Mouse (Mus musculus) adrenal gland, postnatal 14 days (tissue): Measurements from ENCODE around the gene Alk. TPM values are rescaled to one million over a fixed set of nuclear protein-coding genes. Genes with fewer than 3 reads are reported as not detected.

ENCODE experiments used
- DNase-seq: peaks from one replicate; pipeline ENCODE4 v3.0.0; 2021; ENCODE audit warnings: mixed read lengths
- total RNA-seq: library from RNA; stranded (reverse); gene quantifications from 2 replicates; pipeline ENCODE4 v1.2.3, GENCODE M21; 2021

Alk gene
- total RNA-seq, 1 experiment from 2014 or later, result not detected

DNA sequence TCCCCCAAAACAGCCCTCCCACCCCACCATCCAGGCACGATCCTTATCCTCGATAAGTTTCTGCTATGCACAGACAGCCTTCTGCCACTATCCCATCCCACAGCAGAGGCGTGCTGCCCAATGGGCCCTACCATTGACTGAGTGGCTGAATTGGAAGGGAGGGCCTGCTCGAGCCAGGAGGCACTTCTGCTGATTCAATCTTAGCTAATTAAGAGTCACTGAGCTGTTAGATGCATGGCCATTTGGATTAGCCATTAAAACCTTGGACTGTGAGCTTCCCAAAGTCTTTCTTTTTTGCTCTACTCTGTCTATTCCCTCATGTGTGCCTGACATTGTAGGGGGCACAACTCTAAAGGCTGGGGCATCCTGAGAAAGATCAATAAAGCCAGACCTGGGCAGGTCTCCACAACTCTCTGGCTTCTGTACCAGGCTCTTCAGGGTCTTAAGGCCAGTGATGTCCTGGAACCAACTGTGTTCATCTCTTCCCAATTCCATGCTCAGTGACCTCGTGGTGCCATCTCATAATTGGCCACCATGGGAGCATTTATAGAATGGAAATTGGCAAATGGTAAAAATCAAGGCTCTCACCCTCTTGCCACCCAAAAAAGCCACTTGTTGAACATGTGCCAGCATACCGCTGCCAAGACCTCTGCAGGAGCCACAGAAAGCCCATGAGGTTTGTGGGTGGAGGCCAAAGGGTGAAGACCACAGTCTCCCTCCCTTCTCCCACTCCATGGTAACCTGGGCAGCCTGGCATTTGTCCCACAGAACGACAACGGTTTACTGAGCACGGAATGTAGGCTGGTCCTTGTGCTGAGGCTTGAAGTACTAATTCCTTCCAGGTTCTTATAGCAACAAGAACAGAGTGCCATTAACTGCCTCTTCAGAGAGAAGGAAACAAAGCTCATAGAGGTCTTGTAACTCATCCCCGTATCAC lies 582.4 kb downstream of the Alk start:
- DNase-seq, result peak; percentile 29

GRCm38 (mm10) chr17:72017329-72017728 lies 587.1 kb downstream of the Alk start:
- DNase-seq, result no peak

DNA sequence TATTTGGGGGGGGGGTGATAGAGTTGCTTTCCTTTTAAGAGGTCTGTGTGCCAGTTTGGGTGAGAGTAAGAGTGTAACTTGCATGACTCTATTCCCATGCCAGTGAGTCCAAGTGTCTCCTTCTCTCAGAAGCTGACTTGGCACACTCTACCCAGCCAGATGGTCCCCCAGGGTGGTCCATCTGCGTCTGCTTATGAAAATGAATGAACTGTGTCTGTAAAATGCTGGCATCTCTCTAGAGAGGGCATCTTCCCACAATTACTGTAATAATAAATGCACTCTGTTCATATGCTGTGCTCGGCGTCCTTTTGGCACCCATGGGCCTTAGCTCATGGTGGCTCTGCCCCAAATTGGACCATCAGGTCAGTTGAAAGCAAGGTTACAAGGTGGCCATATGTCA lies 589.2 kb downstream of the Alk start:
- DNase-seq, result no peak

- DNase-seq, result no peak
Measured at GRCm38 (mm10) chr17:72012775-72013174, 591.7 kb downstream of the Alk start.

DNA sequence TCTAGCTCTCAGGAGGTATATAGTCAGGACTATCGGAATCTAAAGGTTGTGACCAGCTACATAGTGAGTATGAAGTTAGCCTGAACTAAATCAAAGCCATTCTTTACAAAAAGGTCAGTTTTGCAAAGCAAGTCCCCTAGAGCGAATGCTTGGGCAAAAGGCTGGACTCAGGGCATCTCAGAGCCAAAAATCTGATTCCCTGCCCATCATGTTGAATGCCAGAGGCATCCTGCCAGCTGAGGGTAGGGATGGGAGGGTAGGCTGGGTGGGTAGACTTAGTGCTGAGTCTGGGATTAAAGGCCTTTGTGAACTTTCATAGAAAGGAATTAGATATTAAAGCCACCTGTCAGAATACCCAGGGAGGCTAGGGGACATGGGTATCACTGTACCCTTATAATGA lies 594.6 kb downstream of the Alk start:
- DNase-seq, result no peak

DNA sequence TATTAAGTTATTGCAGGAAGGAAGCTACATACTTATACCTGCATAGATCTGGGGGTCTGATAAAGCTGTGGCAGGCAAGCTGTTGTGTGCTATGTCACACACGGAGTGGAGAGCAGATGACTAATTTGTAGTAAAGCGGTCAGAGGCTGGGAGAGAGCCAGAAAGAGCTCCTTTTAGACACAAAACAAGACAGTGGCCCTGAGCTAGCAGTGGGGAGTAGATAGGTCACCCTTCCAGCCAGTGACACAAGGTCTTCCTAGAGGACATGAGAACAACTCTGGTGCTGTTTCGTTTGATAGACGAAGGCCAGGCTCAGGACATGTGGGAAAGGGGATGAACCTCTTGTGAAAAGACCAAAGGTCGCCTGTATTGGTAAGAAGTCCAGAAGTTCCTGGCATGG lies 596.0 kb downstream of the Alk start:
- peak; percentile 50 for DNase-seq

DNA sequence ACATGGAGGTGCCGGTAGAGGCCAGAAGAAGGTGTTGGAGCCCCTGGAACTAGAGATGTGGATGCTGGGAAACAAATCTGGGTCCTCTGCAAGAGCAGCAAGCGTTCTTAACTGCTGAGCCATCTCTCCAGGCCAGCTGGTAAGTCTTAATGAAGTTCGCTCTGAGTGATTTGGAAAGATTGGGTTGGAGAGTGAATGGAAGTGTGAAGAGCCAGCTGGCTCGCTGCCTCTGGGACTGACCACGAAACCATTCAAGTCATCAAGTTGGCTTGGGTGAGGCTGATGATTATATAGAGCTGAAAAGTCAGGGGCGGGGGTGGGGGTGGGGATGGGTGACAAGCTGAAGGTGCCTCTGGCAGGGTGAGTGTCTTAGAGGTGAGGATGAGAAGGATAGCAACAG lies 599.1 kb downstream of the Alk start:
- no peak for DNase-seq

- no peak for DNase-seq
Measured at GRCm38 (mm10) chr17:71999527-72000482, 604.6 kb downstream of the Alk start.

GRCm38 (mm10) chr17:71997680-71998079 lies 606.7 kb downstream of the Alk start:
- no peak for DNase-seq

DNA sequence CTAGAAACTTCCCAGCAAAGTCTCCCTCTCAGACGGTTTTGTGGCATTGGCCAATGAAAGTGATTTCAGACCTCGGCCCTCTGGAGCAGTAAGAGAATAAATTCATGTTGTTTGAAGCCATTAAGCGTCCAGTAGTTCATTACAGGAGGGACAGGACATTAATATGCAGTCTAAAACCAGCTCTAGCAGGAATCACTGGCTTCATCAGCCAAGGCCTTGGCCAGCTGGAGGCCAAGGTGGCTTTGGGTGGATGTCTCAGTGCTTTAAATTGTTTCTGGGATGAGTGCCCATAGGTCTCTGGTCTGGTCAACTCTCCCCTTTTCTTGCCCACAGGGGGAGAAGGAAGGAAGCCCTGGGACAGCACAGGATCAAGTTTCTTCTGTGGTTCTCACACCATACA lies 608.9 kb downstream of the Alk start:
- DNase-seq, result no peak

DNA sequence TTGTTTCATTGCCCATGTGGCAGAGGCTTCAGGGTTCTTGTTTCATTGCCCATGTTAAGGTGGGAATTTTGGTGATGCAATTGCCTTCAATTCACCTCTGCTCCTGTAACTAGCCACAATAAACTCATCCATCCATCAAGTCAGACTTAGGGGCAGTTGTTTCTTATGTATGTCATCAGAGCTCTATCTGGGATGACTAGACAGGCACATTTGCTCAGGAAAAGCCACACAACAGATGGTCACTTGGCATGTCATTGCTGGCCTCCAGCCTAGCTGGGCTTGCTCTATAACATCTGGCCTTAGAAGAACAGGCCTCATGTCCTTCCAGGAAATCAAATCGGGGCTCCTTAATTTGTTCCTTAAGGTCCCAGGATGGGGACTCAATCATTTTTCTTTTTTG lies 610.3 kb downstream of the Alk start:
- no peak for DNase-seq

DNA sequence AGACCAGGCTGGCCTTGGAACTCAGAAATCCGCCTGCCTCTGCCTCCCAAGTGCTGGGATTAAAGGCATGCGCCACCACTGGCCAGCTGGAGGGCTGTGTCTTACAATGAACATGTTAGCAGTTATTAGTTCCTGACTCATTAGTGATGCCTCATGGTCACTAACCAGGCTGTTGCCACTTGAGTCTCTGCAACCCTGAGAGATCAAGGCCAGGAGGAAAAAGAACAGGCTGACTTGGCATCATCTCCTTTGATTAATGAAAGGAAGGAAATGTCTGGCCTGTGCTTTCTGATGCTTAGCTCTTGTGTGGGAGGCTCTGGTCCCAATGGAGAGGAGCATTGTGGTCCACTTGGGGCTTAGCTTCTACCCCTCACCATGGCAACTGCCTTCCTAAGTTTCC lies 611.4 kb downstream of the Alk start:
- DNase-seq, result no peak

GRCm38 (mm10) chr17:71991260-71991659 lies 613.2 kb downstream of the Alk start:
- DNase-seq, result no peak

DNA sequence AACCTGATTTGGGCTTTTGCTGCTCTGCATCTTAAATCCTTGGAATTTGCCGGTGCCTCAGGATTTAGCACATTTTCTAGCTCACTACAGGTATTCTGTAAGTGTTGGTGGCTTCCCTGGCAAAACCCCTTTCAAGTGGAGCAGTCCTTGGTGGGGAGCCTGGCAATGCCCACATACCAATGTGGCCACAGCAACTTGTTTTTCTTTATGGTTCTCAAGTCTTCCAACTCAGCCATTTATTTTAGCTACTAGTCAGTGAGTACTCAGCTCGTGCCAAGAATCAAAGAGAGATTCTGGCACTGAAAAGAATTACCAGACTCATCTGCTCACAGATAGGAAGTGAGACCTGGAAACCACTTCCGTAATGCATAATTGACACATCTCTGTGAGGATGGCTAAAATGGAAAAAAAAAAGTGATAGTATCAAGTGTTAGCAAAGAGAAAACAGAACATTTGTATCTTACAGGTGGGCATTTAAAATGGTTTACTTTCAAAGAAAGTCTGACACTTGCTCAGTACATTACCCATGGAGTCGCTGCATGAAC lies 614.2 kb downstream of the Alk start:
- no peak for DNase-seq

DNA sequence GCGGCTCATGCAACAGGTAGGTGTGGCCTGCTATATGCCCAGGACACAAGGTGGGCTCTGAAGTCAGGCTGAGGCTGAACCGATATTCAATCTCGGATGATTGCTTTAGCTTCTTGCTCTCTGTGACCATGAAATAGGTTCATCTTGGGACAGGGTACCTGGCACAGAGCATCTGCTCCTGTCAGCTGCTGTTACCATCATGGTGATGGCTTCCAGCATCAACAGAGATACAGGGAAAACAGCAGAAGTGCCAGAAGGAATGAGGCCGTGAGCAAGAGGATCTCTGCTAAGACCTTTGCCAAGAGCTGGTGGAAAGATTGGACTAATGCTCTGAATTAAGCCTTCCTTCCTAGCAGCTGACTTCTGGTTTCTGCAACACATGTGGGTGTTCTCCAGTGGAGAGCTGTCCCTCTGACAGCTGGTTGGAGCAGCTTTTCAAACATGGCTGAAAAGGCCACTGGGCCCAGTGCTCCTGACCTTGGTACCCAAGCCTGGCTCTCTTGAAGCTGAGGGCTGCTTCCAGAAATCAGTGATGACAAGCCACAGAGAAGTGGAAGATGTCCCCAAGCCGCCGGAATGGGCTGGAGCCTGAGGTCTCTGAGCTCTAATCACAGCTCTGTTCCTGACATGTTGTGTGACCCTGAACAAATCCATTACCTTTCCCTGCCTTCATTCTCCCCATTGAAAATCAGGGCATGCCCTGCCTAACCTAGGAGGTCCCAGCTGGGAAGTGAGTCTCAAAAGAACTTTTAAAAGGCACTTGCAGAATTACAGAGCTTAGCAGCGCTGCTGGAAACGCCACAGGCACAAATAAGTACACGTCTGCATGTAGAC lies 615.5 kb downstream of the Alk start:
- DNase-seq, result no peak

DNA sequence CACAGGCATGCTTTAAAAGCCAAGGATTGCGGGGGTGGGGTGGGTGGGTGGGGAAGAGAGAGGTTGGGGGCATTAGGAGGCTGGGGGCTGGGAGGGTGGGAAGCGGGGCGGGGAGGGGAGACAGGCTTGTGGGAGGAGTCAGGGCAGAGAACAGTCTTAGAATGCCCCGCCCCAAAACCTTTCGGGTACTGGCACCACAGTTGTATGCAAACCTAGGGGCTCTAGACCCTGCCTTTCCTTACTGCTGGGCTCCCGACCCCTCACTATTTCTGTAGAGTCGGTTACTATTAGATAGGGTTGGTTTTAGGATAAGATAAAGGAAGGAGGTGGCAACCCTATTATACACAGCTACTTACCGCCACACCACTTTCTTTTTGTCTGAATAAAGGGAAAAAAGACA lies 617.4 kb downstream of the Alk start:
- no peak for DNase-seq

GRCm38 (mm10) chr17:71986456-71986855 lies 618.0 kb downstream of the Alk start:
- DNase-seq, result peak; percentile 49

DNA sequence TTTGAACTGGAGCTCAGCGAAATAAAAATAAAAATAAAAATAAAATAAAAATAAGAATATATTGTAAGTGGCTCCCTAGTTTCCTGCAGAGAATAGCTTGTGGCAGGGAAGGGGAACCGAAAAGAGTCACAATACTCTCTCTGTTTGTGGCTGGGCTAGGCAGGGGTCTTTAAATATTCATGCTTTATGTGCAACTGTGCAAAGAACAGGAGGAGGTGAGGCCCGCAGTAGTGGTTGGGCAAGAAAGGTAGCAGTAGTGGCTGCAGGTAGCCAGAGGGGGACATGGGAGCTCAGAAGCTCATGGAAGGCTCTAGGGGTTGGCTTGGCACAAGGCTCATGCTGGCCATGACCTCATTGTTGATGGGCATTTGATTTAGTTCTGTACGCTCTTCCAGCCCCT lies 623.2 kb downstream of the Alk start:
- no peak for DNase-seq

- DNase-seq, result no peak
Measured at GRCm38 (mm10) chr17:71980518-71981145, 623.8 kb downstream of the Alk start.

DNA sequence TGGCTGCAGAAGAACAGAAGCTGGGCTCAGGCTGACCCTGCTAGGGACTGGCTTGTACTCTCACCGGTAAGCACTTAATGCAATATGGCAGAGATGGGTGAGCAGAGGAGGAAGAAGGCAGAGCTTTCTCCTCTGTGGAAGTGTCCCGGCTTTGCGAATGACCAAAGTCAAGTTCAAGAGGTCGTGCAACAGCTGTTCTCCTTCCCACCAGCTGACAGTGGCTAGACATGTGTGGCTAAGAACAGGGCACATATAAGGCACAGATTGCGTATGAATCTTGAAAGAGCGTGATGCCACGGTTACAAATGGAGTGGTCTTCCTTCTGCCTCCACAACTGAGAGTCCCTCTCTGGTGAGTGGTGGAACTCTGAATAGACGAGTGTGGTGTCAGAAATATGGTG lies 625.3 kb downstream of the Alk start:
- no peak for DNase-seq

DNA sequence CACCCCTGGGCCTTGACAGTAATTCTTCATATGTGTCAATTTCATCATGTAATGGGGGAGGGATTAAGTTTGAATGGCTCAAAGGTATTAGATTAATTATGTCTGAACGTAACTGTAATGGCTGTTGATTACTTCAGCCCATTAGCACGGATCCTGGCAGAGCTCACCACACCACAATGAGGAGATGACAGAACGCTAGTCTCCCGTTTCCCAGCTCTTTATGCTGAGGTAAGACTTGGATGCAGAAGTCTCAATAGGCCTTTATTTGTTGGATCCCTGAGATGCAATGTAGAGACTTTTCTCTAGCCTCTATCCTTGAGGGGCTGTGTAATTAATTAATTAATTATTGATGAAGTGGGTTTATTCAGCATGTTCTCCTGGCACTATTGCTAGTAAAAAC lies 627.8 kb downstream of the Alk start:
- DNase-seq, result no peak
